Mouse (Mus musculus) stomach, embryonic 14.5 days (tissue): ENCODE data around the gene Vmn1r88. TPM values are rescaled to one million over a fixed set of nuclear protein-coding genes. Genes with fewer than 3 reads are reported as not detected.
A peak's percentile ranks its signal among the peaks of the same experiment; 100 is the strongest.
"Not testable (repeated sequence)": the region's sequence is repeated elsewhere in the genome, so short reads cannot be mapped to it uniquely, and the experiment has no call there.

ENCODE experiments used
- ATAC-seq: fragments of 200-750 bp; cut with Nextera tagmentation; 2 replicates; pipeline ENCODE4 v1.8.0; 2017; ENCODE audit warnings: low read depth, moderate TSS enrichment; ENCODE audit not compliant: insufficient number of reproducible peaks, insufficient read depth, low FRiP score
- H3K27ac ChIP-seq: fragments of 300-500 bp; sonication (generic); 2 replicates; pipeline ENCODE4 v1.5.1; 2014; ENCODE audit warnings: mild to moderate bottlenecking, low read length, moderate library complexity, mixed read lengths
- H3K27me3 ChIP-seq: fragments of 300-500 bp; sonication (generic); 2 replicates; pipeline ENCODE4 v1.6.1; 2014; ENCODE audit warnings: low read length, control low read depth, mixed read lengths; ENCODE audit not compliant: control insufficient read depth, insufficient read depth
- H3K36me3 ChIP-seq: fragments of 300-500 bp; sonication (generic); 2 replicates; pipeline ENCODE4 v1.6.1; 2014; ENCODE audit warnings: mild to moderate bottlenecking, control low read depth, low read length, moderate library complexity, mixed read lengths; ENCODE audit not compliant: control insufficient read depth, insufficient read depth
- H3K4me1 ChIP-seq: fragments of 300-500 bp; sonication (generic); 2 replicates; pipeline ENCODE4 v1.6.1; 2014; ENCODE audit warnings: low read length, control low read depth, mixed read lengths; ENCODE audit not compliant: control insufficient read depth, insufficient read depth
- H3K4me2 ChIP-seq: fragments of 300-500 bp; sonication (generic); replicated peaks from 2 replicates; pipeline ENCODE4 v1.6.1; 2014; ENCODE audit warnings: low read depth, low read length, control low read depth
- H3K4me3 ChIP-seq: fragments of 300-500 bp; sonication (generic); 2 replicates; pipeline ENCODE4 v1.5.1; 2014; ENCODE audit warnings: low read depth, low read length, control low read depth
- H3K9ac ChIP-seq: fragments of 300-500 bp; sonication (generic); replicated peaks from 2 replicates; pipeline ENCODE4 v1.6.1; 2014; ENCODE audit warnings: low read depth, mild to moderate bottlenecking, control low read depth, low read length, moderate library complexity, mixed read lengths
- H3K9me3 ChIP-seq: fragments of 300-500 bp; sonication (generic); 2 replicates; pipeline ENCODE4 v1.6.1; 2016; ENCODE audit warnings: low read depth, low read length, control low read depth; ENCODE audit not compliant: control insufficient read depth
- WGBS: fragments of 180-500 bp; shearing (Covaris S2); extraction: QIAGEN DNeasy Blood & Tissue Kit; methylation state at CpG from one replicate; pipeline ENCODE4 v1.1.7; 2014; 5-methylcytosine and 5-hydroxymethylcytosine counted together
- polyA plus RNA-seq: library from polyadenylated mRNA; unstranded; fragments of >200 nt; fragmentation: Nextera tagmentation; extraction: Ambion mirVana; gene quantifications from 2 replicates; pipeline ENCODE4 v1.2.1, GENCODE M21; 2014

Gene Vmn1r88
- polyA plus RNA-seq: not detected in 2 replicates

DNA sequence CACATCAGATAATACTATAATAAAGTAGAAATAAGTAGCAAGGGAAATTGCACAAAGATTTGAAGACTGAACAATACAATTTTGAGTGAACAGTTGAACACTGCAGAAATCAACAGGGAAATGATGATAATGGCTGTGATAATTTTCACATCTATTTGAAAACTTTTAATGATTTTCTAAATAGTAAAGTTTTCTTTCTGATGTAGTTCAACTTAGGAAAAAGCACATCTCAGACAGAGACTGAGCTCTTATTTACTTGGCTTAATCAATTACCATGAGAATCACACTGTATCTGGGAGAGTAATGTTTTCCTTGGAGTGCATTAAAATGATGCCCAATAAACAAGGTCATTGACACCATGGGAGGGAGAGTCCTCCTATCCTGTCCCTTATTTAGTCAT is at the start of gene Vmn1r88:
TSS of gene Vmn1r88 (plus strand) at position 301 of the 400 bp plus-strand sequence.
- Histone ChIP-seq H3K27ac (no peak within 1 kb of the TSS), H3K36me3 (no peaks in the 10 kb centered on the region), H3K4me2 (no peak within 1 kb of the TSS), H3K9ac (no peak within 1 kb of the TSS), H3K27me3 (no peaks in the 10 kb centered on the region), H3K4me1 (no peaks in the 10 kb centered on the region), H3K4me3 (no peak within 1 kb of the TSS), H3K9me3 (no peaks in the 10 kb centered on the region)
- no peak for ATAC-seq

DNA sequence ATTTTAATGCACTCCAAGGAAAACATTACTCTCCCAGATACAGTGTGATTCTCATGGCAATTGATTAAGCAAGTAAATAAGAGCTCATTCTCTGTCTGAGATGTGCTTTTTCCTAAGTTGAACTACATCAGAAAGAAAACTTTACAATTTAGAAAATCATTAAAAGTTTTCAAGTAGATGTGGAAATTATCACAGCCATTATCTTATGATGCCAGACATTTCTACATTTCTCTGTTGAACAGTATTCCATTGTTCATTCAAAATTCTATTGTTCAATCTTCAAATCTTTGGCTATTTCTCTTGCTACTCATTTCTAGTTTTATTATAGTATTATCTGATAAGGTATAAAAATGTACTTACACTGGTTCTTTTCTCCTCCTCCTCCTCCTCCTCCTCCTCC is 39.6 kb upstream of the Vmn1r88 start, which contains the start of gene Vmn1r86:
TSS of gene Vmn1r86 (minus strand) at position 101 of the 400 bp plus-strand sequence.
- H3K4me1 ChIP-seq: no peaks in the 10 kb centered on the region

DNA sequence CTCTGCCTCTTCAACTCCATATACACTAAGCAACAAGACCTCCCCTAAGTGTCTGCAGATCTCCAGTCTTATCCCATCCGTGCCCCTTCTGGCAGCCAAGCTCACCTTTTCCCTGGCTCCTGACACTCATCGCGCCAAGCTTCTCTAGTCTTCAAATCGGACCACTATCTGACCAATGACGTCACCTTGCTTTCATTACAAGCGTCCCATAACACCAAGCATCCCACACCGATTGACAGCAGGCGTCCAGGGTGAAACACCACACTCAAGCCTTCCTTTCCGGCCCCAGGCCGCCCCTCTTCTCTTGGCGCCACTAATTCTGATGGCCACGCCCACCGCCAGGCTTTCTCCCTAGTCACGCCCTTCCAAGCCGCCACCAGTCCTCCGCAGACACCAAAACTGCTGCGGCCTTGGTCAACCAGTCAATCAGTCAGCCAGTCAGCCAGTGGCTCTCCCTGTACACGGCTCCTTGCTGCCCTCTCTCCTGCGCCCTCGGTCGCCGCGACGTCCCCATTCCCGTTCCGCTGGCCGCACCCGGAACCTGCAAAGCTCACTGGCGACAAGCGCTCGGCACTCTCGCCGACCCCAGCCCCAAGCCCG is 35.7 kb upstream of the Vmn1r88 start:
- not testable (repeated sequence) for H3K4me3 ChIP-seq, H3K36me3 ChIP-seq, H3K4me1 ChIP-seq, H3K9me3 ChIP-seq, H3K27me3 ChIP-seq, H3K27ac ChIP-seq, H3K9ac ChIP-seq
- peak; percentile 91 for ATAC-seq
- 0% methylated on average over 13 of the region's 34 CpGs for WGBS
- H3K4me2 ChIP-seq: peak overlapping the region; percentile 25; the same call in 1 of the 2 replicates

More for the DNA sequence above, 39.6 kb upstream of the Vmn1r88 start, which contains the start of gene Vmn1r86:
- Histone ChIP-seq H3K9ac (no peak within 1 kb of the TSS), H3K27ac (no peak within 1 kb of the TSS), H3K9me3 (no peaks in the 10 kb centered on the region), H3K36me3 (no peaks in the 10 kb centered on the region), H3K4me2 (no peak within 1 kb of the TSS), H3K4me3 (no peak within 1 kb of the TSS), H3K27me3 (no peaks in the 10 kb centered on the region)
- ATAC-seq: no peak

DNA sequence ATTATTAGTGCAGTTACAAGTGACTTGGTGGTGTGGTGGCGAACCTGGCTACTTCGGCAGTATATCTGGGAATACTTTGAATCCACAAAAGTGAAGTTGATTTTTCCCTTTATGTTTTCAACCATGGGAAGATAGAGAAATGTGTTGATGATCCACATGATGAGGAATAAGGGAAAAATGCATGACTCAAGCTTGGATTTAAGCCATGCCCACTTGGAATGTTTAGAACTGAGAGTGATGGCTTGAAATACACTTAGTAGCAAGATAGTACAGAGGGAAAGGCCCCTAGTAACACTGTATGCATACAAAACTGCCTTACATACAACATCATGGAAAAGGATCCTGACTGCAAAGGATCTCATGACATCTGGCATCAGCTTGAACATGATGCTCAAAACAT is 27.5 kb upstream of the Vmn1r88 start:
- Histone ChIP-seq H3K9me3 (no peaks in the 10 kb centered on the region), H3K27ac (no peak overlapping the region), H3K27me3 (no peaks in the 10 kb centered on the region), H3K4me3 (no peak overlapping the region), H3K9ac (no peak overlapping the region), H3K4me2 (no peak overlapping the region), H3K36me3 (no peaks in the 10 kb centered on the region), H3K4me1 (no peaks in the 10 kb centered on the region)
- no peak for ATAC-seq
- 87% methylated on average over 2 of the region's 2 CpGs for WGBS

DNA sequence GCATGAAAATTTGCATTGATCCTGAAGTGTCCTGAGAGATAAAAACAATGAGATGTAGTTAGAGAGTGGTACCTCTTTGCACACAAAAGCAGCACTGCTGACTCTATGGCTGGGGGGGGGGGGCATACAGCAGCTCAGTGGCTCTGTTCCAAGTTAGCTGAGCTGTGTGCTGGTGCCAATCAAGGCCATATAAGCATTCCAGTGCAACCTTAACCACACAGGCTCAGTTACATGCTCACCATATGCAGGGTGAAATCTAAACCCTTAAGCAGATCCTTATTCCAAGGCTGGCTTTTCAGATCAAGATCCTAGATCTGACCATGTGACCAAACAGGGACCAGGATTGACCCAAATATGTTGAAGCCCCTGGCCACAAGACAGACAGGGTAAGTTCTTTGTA is 22.0 kb upstream of the Vmn1r88 start:
- no peaks in the 10 kb centered on the region for H3K27me3 ChIP-seq
- H3K9me3 ChIP-seq: no peaks in the 10 kb centered on the region
- H3K9ac ChIP-seq: no peak overlapping the region
- no peak overlapping the region for H3K4me3 ChIP-seq
- H3K4me1 ChIP-seq: no peaks in the 10 kb centered on the region
- H3K36me3 ChIP-seq: no peaks in the 10 kb centered on the region
- H3K4me2 ChIP-seq: no peak overlapping the region
- no peak overlapping the region for H3K27ac ChIP-seq
- ATAC-seq: no peak

DNA sequence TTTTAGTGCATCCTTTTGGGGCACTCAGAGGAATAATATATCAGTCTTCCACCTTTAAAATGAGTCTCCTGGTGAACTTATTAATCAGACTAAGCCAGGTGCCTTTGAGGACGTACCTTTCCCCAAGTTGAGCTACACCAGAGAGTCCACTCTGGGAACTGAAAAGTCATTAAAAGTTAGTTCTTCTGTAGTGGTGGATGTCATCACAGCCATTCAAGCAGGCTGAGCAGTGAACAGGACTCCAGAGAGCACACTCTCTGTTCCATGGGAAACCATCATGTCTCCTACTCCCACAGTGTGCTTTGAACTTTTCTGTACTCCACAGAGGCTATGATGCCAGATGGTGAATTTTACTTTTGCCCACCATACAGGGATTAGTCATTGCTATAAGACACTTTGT is 19.3 kb upstream of the Vmn1r88 start, which contains the start of gene Vmn1r87:
TSS of gene Vmn1r87 (minus strand) at position 101 of the 400 bp plus-strand sequence.
- WGBS: 71% methylated on average over 1 of the region's 1 CpGs

DNA sequence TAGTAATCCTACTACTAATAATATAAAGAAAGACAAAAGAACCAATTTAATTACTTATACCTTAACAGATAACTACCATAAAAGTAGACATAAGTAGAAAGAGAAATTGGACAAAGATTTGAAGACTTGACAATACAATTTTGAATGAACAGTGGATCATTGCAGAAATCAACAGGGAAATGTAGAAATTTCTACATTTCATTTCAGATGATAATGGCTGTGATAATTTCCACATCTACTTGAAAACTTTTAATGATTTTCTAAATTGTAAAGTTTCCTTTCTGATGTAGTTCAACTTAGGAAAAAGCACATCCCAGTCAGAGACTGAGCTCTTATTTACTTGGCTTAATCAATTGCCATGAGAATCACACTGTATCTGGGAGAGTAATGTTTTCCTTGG is 53.4 kb downstream of the Vmn1r88 start, which contains the start of gene Vmn1r89:
TSS of gene Vmn1r89 (plus strand) at position 301 of the 400 bp plus-strand sequence.
- Histone ChIP-seq H3K9me3 (no peaks in the 10 kb centered on the region), H3K27me3 (no peaks in the 10 kb centered on the region), H3K4me3 (no peak within 1 kb of the TSS), H3K27ac (no peak within 1 kb of the TSS), H3K4me1 (no peaks in the 10 kb centered on the region), H3K4me2 (no peak within 1 kb of the TSS), H3K9ac (no peak within 1 kb of the TSS), H3K36me3 (no peaks in the 10 kb centered on the region)
- no peak for ATAC-seq

More for the DNA sequence above, 19.3 kb upstream of the Vmn1r88 start, which contains the start of gene Vmn1r87:
- Histone ChIP-seq H3K27me3 (no peaks in the 10 kb centered on the region), H3K9me3 (no peaks in the 10 kb centered on the region), H3K27ac (no peak within 1 kb of the TSS), H3K4me1 (no peaks in the 10 kb centered on the region), H3K36me3 (no peaks in the 10 kb centered on the region), H3K4me3 (no peak within 1 kb of the TSS), H3K9ac (no peak within 1 kb of the TSS), H3K4me2 (no peak within 1 kb of the TSS)
- ATAC-seq: no peak
